Mouse (Mus musculus) spleen, adult 12 weeks (tissue): ENCODE results near the gene Pde1c.
"Not testable (repeated sequence)": the region's sequence is repeated elsewhere in the genome, so short reads cannot be mapped to it uniquely, and the experiment has no call there.

Source experiments
- DNase-seq: peaks from one replicate; pipeline ENCODE4 v3.0.0; 2022; ENCODE audit warnings: low spot score

Gene Pde1c

GRCm38 (mm10) chr6:56568470-56569372, at the start of gene Pde1c:
Gene Pde1c (minus strand): TSS chr6:56569103.
- no peak for DNase-seq

- DNase-seq, result no peak
Measured at GRCm38 (mm10) chr6:56616982-56617613, 48.2 kb upstream of the Pde1c start.

GRCm38 (mm10) chr6:56616228-56616981, 47.5 kb upstream of the Pde1c start:
- no peak for DNase-seq

- not testable (repeated sequence) for DNase-seq
Measured at GRCm38 (mm10) chr6:56609529-56609928, 40.6 kb upstream of the Pde1c start.

GRCm38 (mm10) chr6:56608277-56608676, 39.4 kb upstream of the Pde1c start:
- DNase-seq, result peak; percentile 11

DNA sequence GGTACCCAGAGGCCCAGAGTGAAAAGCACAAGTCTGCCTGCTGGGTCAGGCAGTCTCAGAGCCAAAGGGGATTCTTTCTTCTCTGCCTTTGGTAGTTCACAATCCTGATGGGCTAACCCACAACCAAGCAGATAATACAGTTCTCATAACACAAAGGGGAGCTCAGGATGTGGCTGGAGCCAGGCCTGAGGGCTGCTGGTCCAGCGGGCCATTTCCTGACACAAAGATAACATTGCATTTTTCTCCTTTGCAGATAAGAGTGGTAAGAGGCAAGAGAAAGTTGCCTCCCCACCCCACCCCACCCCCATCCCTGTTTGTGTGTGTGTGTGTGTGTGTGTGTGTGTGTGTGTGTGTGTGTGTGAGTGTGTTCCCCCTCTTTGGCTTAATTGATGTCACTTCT, 10.7 kb upstream of the Pde1c start:
- DNase-seq, result no peak

GRCm38 (mm10) chr6:56560891-56561290, 8.0 kb downstream of the Pde1c start:
- no peak for DNase-seq

DNA sequence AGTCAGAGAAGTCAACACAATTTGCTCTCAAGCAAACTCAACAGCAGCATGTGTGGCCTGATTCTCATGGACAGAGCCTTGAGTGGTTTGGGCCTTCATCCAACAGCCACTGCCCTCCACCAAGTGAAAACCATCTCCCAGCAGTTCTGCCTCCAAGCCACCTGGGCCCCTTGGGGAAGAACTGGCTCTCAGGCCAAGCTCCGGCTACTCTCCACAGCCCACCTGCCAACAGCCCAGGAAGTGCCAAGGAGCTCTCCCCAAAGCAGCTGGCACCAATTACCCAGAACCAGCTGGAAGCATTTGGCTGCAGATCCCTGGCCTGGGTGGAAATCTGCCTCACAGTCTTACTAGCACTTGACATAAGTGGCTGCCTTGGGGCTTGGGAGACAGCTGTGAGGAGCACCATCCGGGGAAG, 8.4 kb downstream of the Pde1c start:
- DNase-seq, result no peak

DNA sequence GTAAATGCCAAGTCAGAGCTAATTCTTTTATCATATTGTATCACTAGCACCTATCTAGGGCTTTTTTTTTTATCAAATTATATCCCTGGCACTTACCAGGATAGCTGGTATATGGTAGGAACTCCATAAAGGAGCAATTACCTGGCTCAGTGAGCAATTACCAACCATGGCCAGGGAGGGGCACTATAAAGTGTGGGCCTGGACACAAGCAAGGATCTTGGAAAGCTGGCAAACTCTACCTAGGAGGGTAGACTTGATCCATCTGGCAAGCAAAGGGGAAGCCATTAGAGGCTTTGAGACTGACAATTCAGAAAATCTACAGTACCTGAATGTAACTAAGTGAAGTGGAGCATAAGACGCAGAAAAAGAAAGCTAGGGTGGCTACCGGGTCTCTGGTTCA, 10.2 kb downstream of the Pde1c start:
- DNase-seq, result no peak

- DNase-seq, result no peak
Measured at GRCm38 (mm10) chr6:56555848-56556247, 13.1 kb downstream of the Pde1c start.

- no peak for DNase-seq
Measured at GRCm38 (mm10) chr6:56555382-56555781, 13.5 kb downstream of the Pde1c start.

- DNase-seq, result no peak
Measured at GRCm38 (mm10) chr6:56551022-56551421, 17.9 kb downstream of the Pde1c start.

- DNase-seq, result no peak
Measured at GRCm38 (mm10) chr6:56540247-56540646, 28.7 kb downstream of the Pde1c start.

DNA sequence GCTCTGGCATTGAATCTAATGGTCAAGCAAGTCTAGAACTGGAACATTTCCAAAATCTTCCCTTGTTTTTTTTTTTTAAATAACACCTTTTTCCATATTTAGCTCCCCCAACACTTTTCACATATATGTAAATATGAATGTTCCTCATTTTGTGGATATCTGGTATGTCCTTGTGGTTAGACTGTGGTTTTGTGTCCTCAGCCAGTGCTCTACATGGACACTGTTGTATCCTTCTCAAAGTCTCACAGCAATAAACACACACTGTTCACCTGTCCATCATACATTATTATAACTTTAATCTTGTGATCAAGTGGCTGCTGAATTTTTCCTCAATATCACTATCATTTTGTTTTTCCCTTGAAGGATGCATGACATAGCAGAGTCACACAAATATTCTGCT, 34.2 kb downstream of the Pde1c start:
- no peak for DNase-seq

DNA sequence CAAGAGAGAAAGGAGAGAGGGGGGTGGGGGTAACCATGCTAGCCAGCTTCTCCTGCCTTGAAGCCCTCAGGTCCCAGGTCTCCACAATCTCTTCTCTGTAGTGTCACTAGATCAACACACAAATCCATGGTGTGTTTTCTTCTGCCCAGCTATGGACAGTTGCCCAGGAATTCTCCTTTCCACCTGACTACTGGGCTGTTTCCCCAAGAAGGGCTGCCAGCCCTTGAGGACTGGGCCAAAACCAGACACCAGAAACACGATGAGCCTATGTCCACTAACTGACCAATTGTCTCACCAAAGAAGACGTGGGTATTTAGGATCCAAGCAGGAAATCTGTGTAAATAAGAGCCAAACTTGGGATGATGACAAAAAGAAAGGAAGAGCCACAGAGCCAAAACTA, 36.6 kb downstream of the Pde1c start:
- DNase-seq, result no peak

DNA sequence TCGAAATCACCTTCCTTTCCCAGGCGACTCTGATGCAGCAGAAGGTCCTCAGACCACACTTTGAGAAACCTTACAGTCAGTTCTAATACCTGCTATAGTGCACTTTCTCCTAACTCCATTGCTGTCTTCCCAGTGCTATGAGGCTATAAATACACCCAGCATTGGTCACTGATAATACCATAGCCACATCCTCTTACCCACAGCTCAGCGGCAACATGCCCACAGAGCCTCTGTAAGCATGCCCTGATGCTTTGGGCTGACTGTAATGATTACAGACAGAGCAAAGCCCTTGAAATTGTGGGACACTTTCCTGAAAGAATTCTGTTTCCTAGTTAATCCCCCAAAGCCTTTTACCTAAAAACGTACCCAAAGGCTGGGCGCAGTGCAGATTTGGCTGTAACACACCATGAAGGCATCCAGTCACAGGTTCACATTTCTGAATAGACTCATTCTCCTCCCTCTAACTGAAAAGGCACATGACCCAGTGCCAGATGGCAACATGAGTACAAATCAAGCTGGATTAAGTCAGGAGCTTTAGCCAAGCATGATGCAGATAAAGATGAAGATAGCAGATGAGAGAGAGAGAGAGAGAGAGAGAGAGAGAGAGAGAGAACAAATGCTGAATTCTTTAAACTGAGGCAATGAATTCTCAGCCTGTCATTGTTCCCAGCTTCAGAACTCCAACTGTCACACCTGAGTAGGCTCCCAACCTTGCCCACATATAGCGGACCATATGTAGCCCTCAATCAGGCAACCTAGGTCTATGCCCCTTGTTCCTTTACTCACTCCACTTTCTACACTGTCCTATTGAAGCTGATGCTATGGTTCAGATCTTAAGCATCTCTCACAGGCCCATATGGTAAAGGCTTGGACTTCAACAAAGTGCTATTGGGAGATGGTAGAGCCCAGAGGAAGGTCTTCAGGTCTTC, 44.7 kb downstream of the Pde1c start:
- DNase-seq, result no peak

DNA sequence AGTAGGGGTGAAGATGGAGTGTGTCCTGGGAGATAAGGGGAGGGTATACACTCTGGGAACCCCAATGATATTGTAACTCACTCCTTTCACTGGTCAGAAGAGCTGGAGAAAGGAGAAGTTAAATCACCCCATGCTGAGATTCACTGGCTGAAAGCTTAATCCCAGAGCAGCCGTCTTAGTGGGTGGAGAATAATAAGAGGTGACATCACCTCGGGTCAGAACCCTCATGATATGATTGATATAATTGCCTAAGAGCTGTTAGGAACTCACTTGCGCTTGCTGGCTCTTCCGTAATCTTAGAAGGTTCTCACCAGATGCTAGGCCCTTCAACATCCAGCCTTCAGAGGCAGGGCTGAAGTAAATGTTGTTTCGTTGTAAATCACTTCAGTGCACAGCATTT, 79.7 kb downstream of the Pde1c start:
- no peak for DNase-seq

DNA sequence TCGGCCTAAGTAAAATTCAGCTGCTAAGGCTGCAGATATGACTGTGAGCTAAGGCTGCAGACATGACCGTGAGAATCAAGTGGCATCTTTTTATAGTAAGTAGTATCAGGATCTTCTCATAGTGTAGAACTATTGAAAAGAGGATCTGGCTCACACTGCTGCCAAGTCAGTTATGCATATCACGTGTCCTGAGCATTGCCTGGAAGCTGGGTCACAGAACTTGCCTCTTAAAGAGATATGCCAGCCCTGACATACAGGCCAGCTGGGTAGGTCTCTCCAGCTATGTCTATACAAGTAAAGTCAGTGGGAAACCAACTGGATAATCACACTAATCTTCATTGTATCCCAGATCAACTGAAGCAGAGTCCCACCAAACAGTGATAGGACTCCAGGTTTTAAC, 83.8 kb downstream of the Pde1c start:
- DNase-seq, result no peak

- DNase-seq, result no peak
Measured at GRCm38 (mm10) chr6:56480914-56481482, 87.9 kb downstream of the Pde1c start.

GRCm38 (mm10) chr6:56476581-56476980, 92.3 kb downstream of the Pde1c start:
- no peak for DNase-seq

DNA sequence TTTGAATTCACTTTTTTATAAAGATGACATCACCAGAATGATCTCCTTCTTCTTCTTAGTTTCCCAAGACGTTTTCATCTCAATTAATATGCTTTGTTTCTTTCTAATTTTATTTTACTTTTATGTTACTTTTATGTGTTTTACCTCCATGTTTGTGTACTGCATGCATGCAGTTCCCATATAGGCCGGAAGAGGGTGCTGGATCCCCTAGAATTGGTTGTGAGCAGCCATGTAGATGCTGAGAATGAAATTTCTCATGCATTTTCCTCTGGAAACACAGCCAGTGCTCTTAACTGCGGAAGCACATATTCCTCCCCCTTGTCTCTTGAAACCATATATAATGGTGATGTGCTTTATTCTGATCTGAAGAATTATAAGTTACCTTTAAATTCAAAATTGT, 110.8 kb downstream of the Pde1c start:
- DNase-seq, result no peak
